Mouse (Mus musculus): ENCODE results near the gene Psmd8.
"Not testable (repeated sequence)": the region's sequence is repeated elsewhere in the genome, so short reads cannot be mapped to it uniquely, and the experiment has no call there.

Gene Psmd8

DNA sequence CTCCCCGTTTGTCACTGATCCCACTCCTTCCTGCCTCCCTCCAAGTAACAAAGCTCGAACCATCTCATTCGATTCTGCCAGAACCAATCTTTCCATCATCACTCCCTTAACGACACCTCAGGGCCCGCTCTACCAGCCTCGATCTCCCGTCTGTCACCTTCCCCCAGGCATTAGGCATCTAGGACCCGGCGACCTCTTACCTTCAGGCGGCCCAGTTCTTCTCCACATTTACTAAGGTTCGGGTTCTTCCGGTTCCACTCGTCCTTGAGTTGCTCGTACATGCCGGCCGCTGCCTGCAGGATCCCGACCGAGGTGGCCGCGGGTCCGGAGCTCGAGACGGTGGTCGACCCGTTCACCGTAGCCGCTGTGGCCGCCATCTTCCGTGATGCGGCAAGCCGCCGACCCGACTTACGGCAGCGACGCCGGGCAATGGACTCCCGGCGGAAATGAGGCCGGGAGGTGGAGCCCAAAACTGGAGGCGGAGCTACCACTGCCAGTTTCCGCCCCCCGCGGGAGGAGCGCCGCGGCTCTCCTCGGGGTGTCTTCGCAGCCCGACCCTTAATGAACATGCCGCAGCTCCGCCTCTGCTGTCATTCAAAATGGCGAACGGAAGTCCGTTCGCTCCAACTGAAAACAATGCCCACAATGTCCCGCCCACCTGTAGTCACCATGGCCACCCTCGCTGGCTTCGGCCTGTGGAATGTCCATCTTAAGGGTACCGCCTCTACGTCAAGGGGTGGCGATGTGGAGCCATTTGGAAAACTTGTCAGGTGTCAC lies at the start of gene Psmd8:
Gene Psmd8, minus strand, starts transcription at position 625 of the 777 bp plus-strand sequence.
- peak; percentile 99 for DNase-seq

DNA sequence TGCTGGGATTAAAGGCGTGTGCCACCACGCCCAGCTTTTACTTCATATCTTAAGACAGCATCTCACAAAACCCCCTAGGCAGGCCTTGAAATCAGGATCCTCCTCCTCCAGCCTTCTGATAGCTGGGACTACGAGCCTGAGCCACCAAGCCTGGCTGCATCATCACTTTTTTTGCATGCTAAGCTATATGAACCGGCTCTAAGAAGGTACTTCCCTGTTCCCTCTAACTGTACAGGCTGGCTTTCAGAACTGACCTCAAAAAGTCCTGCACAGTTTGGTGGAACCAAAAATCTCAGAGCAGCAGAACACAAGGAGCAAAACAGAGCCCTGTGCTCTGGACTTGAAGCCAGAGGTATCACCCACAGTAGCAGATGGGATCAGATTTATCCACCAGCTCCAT lies 47.7 kb upstream of the Psmd8 start:
- DNase-seq: no peak

DNA sequence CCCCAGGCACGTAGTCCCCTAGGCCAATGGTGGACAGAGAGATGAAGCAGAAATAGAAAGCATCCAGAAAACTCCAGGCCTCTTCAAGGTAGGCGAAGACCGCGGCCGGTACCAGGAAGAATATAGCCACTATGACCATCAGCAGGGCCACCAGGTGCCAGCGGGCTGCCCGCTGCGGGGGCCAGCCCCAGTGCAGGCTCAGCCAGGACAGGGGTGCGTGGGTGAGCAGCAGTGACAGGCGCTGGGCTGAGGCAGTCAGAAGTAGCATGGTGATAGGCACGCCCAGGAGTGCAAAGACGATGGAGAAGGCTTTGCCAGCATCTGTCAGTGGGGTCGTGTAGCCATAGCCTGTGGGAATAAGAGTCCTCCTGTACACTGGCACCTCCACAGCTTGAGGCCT lies 45.0 kb upstream of the Psmd8 start:
- no peak for DNase-seq

DNA sequence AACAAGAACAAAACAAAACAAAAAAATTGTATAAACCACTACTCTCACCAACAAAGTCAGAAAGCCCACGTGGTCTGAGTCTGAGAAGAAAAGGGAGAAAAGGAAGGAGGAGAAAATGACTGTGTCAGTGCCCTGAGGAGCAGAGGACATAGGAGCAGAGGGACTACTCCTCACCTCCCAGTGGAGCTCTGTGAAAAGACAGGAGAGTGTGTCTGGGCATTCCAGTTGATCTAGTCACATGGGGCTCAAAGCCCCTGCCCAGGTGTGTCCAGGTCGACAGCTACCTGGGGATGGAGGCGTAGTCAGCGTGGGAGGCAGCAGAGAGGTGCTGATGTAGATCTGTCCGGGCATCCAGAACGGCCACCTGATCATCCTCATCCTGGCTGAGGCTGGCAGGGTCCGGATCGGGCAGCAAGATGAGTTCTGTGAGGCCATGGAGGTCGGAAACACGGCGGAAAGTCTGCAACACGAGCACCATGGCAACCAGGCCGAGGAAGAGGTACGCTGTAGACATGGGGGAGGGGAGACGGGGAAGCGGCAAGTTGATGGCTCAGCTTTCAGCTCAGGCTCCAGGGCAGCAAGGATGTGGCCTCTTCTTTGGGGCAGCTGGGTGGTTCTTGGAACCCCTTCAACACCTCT lies 44.4 kb upstream of the Psmd8 start:
- DNase-seq: no peak

DNA sequence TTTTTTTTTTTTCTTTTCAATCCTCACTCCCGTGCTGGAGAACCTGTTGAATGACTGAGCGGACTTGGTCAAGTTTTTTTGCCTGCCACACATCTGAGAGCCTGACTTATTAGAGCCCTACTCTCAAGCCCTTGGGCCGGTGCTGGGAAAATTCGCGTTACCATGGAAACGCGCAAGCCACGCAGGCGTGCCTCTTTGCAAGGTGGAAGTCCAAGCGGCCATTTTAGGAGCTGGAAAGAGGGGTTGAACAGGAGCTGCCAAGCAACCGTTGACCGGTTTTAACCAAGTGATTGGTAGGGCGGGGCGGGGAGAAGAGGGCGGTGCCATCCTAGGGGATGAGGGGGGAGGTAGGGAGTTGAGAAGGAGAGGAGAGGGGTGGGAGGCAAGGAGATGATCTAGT lies 34.3 kb upstream of the Psmd8 start:
- DNase-seq: no peak

DNA sequence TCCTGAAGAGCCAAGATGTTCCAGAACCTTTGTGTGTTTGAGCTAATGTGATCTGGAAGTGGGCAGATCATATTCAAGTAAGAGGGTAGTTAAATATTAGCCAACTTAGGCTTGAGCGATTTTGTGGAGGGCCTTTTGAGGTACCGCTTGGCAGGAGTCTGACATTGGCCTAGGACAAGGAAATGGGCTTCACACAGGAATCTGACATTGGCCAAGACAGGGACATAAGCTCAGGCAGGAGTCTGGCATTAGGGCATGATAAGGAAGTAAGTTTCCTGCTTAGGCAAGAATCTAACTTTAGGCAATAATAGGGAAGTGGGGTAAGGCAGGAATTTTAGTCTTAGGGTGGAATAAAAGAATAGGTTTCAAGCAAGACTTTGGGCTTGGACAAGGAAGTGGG lies 33.7 kb upstream of the Psmd8 start:
- peak; percentile 43 for DNase-seq

DNA sequence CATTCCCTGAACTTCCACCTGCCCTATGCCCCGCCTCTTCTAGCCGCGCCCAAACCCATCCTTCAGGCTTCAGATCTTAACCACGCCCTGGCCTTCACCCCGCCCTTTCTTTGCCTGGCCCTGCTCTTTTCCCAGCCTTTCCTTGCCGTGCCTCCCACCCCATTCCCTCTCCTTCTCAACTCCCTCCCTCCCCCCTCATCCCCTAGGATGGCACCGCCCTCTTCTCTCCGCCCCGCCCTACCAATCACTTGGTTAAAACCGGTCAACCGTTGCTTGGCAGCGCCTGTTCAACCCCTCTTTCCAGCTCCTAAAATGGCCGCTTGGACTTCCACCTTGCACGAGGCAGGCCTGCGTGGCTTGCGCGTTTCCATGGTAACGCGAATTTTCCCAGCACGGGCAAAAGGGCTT lies 33.2 kb upstream of the Psmd8 start, which contains the start of gene Catsperg1:
Gene Catsperg1, minus strand, starts transcription at position 361 of the 408 bp plus-strand sequence.
- peak; percentile 64 for DNase-seq

DNA sequence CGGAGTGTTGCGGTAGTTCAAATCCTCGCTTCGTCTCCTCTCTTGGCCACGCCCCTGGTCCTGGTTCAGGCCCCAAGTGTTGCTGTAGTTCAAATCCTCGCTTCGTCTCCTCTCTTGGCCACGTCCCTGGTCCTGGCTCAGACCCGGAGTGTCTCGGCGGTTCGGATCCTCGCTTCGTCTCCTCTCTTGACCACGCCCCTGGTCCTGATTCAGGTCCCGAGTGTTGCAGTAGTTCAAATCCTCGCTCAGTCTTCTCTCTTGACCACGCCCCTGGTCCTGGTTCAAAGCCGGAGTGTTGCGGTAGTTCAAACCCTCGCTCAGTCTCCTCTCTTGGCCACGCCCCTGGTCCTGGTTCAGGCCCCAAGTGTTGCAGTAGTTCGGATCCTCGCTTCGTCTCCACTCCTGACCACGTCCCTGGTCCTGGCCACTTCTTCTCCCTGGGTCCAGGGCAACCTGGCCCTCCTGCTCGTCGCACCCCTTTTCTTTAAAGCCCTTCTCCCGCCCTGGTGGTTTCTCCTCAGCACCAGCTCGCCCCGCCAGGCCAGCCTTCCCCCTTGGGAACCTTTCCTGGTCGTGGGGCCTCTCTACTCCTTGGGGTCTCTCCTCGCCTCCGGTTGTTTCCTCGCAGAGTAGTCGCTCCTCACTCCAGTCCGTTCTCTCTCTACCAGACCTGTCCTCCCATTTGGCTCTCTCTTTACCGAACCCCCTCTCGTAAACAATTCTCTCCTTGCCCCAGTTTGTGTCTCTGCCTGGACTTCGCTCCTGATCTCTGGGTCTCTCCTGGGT lies 32.5 kb upstream of the Psmd8 start:
- DNase-seq: not testable (repeated sequence)

DNA sequence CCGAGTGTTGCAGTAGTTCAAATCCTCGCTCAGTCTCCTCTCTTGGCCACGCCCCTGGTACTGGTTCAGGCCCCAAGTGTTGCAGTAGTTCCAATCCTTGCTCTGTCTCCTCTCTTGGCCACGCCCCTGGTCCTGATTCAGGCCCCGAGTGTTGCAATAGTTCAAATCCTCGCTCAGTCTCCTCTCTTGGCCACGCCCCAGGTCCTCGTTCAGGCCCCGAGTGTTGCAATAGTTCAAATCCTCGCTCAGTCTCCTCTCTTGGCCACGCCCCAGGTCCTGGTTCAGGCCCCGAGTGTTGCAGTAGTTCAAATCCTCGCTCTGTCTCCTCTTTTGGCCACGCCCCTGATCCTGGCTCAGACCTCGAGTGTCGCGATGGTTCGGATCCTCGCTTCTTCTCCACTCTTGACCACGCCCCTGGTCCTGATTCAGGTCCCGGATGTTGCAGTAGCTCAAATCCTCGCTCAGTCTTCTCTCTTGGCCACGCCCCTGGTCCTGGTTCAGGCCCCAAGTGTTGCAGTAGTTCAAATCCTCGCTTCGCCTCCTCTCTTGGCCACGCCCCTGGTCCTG lies 31.8 kb upstream of the Psmd8 start:
- DNase-seq: peak; percentile 12

DNA sequence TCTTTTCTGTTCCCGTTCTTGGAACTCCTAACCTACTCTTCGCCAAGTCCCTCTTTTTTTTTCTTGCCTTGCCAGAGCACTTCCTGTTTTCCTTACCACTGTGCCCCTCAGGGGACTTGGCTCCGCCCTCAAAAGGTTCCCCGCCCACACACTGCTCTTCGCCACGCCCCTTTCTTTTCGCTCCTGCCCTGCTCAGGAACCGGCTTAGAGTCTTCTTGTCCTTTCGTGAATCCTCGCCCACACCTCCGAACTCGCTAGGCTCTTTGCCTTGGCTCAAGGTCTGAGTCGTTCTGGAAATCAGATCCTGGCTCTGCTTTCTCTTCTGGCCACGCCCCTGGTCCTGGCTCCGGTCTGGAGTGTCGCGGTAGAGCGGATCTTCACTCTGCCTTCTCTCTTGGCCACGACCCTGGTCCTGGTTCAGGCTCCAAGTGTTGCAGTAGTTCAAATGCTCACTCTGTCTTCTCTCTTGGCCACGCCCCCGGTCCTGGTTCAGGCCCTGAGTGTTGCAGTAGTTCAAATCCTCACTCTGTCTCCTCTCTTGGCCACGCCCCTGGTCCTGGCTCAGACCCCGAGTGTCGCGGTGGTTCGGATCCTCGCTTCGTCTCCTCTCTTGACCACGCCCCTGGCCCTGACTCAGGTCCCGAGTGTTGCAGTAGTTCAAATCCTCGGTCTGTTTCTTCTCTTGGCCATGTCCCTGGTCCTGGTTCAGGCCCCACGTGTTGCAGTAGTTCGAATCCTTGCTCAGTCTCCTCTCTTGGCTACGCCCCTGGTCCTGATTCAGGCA lies 31.1 kb upstream of the Psmd8 start:
- peak; percentile 92 for DNase-seq

DNA sequence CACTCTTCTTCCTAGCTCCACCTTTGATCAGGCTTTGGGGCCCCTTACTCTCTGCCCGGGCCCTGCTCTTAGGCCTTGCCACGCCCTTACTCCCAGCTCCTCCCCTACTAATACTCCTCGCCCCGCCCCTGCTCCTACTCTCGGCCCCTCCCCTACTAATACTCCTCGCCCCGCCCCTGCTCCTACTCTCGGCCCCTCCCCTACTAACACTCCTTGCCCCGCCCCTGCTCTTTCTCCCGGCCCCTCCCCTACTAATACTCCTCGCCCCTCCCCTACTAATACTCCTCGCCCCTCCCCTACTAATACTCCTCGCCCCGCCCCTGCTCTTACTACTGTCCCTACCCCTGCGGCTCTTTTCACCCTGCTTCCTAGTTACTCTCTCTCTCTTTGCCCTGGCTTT lies 30.5 kb upstream of the Psmd8 start:
- DNase-seq: not testable (repeated sequence)

DNA sequence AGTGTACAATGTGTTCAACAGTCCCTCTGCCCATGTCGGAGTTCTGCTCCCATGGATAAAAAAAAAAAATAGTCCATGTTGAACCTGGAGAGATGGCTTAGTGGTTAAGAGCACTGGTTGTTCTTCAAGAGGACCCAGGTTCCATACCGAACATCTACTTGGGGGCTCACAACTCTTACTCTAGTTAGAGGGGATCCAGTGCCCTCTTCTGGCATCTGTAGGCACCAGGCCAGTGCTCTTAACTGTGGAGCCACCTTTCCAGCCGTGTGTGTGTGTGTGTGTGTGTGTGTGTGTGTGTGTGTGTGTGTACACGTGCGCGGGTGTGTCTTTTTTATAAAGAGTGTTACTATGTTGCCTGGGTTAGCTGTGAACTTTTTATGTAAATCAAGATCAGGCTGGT lies 22.1 kb upstream of the Psmd8 start:
- DNase-seq: no peak

DNA sequence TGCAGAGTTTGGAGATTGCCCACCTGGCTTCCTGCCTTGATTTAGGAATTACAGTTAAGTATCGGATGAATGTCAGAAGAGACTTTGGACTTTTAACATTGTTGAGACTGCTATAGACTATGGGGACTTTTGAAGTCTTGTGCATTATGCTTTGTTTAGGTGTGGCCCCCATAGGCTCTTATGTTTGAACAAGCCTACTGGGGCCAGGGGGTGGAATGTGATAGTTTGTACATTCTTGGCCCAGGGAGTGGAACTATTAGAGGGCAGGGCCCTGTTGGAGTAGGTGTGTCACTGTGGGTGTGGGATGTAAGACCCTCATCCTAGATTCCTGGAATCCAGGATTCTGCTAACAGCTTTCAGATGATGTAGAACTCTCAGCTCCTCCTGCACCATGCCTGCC lies 13.7 kb upstream of the Psmd8 start:
- DNase-seq: not testable (repeated sequence)

DNA sequence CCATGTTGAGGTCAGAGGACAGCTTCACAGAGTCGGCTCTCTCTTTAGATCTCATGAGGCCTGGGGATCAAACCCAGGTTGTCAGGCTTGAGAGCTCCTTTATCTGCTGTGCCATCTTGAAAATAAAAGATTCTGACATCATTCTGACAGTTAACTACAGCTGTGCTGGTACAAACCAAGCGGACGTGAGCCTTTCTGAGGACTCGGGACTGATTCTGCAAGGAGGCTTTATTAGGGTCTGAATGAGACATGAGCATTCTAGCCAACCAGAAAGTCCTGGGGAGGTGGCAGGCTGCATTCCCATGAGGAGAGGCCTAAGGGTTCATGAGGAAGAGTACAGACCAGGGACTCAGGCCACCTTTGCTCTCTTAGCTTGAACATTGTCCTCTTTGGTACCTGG lies 822 bp upstream of the Psmd8 start:
- not testable (repeated sequence) for DNase-seq

DNA sequence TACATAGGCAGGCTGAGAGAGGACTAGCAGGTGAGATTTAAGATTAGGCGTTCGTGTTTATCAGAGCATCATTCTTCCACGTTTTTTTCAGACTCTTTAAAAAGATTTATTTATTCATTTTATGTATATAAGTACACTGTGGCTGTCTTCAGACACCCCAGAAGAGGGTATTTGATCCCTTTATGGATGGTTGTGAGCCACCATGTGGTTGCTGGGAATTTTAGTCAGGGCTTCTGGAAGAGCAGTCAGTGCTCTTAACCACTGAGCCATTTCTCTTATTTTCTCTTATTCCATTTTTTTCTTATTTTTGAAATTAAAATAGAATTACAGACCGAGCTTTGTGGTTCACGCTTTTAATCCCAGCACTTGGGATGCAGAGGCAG lies 344 bp upstream of the Psmd8 start:
- DNase-seq: no peak

DNA sequence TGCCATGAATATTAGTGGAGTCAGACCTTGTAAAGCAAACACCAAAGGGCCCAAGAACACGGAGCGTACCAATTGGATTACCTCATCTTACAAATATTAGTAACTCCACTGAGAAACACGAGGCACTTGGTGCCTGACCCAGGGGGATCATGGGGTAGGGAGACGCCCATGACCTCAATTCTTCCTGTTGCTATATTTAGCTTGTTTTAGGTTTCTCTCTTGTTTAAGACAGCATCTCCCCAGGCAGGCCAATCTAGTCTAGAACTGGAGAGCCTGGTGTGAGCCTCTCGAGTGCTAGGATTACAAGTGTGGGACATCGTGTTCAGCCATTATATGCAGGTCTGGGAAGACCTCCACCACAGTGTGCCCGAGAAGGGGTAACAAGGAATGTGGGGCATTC lies 1.2 kb downstream of the Psmd8 start:
- no peak for DNase-seq

DNA sequence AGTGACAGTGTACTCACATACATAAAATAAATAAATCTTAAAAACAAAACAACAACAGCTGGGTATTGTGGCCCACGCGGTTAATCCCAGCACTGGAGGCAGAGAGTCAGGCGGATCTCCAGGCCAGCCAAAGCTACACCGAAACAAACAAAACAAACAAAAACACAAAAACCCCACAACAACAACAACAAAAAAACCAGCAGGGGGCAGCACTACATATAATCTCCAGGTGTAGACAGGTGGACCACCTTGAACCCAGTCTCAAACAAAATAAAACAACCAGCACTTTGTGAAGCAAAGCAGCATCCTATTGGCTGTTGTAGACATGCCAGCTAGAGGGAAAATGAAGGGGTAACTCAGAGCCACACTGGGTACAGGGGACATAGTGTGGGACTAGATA lies 2.4 kb downstream of the Psmd8 start:
- no peak for DNase-seq

DNA sequence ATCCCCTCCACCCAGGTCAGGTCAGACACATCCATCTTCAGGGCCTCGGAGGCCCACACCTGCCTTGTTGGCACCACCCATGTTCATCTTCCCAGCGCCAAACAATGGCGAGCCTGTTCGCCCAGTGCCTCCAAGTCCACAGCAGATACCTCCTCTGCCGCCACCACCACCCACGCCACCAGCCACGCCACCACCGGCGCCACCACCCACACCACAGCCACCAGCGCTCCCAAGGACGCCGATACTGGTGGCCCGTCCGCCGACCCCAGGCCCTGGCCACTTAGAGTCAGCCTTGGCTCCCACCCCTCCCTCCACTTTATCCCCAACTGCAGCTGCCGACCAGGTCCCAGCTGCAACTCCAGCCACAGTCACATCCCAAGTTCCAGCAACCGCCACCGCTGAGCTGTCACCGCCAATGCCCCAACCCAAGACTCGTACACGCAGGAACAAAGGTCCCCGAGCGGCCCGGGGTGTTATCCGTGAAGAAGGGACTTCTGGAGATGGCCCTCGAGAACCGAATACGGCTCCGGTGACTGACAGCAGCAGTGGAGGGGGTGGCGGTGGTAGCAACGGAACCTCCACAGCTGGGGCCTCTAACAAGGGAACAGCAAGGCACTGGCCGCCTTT lies 8.0 kb downstream of the Psmd8 start:
- no peak for DNase-seq

DNA sequence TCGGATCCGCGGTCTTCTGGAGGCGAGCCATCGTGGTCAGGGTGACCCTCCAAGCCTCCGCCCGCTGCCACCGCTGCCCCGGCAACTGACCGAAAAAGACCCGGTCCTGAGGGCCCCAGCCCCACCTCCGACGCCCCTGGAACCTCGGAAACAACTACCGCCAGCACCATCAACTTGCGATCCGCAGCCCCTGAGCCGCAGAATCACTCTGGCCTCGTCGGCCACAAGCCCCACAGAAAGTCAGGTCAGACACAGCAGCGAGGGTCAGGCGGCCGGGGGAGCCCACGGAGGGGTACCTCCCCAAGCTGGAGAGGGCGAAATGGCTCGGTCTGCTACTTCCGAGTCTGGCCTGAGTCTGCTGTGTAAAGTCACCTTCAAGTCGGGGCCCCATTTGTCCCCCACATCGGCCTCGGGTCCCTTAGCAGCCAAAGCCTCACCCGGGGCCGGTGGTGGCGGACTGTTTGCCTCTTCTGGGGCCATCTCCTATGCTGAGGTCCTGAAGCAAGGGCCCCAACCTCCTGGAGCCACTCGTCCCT lies 8.9 kb downstream of the Psmd8 start:
- no peak for DNase-seq

DNA sequence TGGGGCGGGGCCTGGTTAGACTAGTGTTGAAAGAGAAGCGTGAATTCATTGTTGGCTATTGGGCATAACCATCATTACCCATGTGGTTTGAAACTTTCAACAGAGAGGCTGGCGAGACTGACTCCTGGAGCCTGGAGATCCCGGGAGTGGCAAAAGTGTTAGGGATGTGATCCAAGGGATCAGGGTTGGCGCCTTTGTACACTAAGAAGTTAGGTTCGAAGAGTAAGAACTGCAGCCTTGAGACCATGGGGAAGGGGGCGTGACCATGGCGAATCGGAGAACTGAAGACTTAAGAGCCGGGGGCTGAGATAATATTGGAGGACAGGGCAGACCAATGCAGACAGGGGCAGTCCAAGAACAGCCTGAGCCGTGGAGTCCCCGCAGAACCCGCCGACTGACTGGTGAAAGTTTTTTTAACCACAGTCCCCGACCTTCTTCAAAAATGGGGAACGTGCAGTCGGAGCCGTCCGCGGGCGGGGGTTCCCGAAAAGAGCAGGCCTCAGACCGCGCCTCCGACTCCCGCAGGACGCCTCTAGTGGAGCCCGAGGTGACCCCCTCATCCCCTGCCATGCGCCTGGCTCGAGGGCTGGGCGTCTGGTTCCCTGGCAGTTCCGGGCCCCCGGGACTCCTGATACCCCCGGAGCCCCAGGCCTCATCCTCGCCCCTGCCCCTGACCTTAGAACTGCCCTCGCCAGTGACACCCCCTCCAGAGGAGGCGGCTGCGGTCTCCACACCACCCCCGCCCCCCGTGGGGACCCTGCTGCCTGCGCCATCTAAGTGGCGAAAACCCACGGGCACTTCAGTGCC lies 9.5 kb downstream of the Psmd8 start:
- DNase-seq: no peak

Data from kidney, adult 9 months (tissue).